Mouse (Mus musculus): Measurements from ENCODE around the gene Sycn. TPM values are rescaled to one million over a fixed set of nuclear protein-coding genes. Genes with fewer than 3 reads are reported as not detected.

The Sycn gene
- polyA plus RNA-seq, 1 experiment from 2014 or later, result not detected

- Histone ChIP-seq H3K4me1 (peaks cover 21% of the 10 kb centered on the region), H3K27me3 (ENCODE audit: insufficient read depth, poor library complexity, severe bottlenecking) (no peaks in the 10 kb centered on the region), H3K27ac (no peak overlapping the region), H3K9me3 (no peaks in the 10 kb centered on the region), H3K36me3 (peaks cover 90% of the 10 kb centered on the region), H3K4me3 (no peak overlapping the region)
- WGBS, result 96% methylated on average over 13 of the region's 13 CpGs
- no peak for DNase-seq (ENCODE audit: low spot score)
Measured at GRCm38 (mm10) chr7:28562951-28563350, 22.3 kb downstream of the Sycn start.

GRCm38 (mm10) chr7:28565407-28565806 lies 24.7 kb downstream of the Sycn start:
- H3K9me3 ChIP-seq, result no peaks in the 10 kb centered on the region
- H3K27ac ChIP-seq, result no peak overlapping the region
- 80% methylated on average over 5 of the region's 5 CpGs for WGBS
- H3K27me3 ChIP-seq (ENCODE audit: insufficient read depth, poor library complexity, severe bottlenecking), result no peaks in the 10 kb centered on the region
- DNase-seq (ENCODE audit: low spot score), result no peak
- peaks cover 92% of the 10 kb centered on the region for H3K36me3 ChIP-seq
- H3K4me1 ChIP-seq, result peaks cover 14% of the 10 kb centered on the region
- H3K4me3 ChIP-seq, result no peak overlapping the region

GRCm38 (mm10) chr7:28567539-28567938 lies 26.9 kb downstream of the Sycn start:
- Histone ChIP-seq H3K9me3 (no peaks in the 10 kb centered on the region), H3K27ac (no peak overlapping the region), H3K36me3 (peaks cover 73% of the 10 kb centered on the region), H3K4me1 (peaks cover 34% of the 10 kb centered on the region), H3K4me3 (no peak overlapping the region), H3K27me3 (ENCODE audit: insufficient read depth, poor library complexity, severe bottlenecking) (no peaks in the 10 kb centered on the region)
- WGBS, result 79% methylated on average over 4 of the region's 4 CpGs
- no peak for DNase-seq (ENCODE audit: low spot score)

- peaks cover 41% of the 10 kb centered on the region for H3K4me1 ChIP-seq
- peaks cover 66% of the 10 kb centered on the region for H3K36me3 ChIP-seq
- no peak for DNase-seq (ENCODE audit: low spot score)
- H3K4me3 ChIP-seq, result no peak overlapping the region
- no peak overlapping the region for H3K27ac ChIP-seq
- H3K9me3 ChIP-seq, result no peaks in the 10 kb centered on the region
- no peaks in the 10 kb centered on the region for H3K27me3 ChIP-seq (ENCODE audit: insufficient read depth, poor library complexity, severe bottlenecking)
Measured at GRCm38 (mm10) chr7:28568253-28568652, 27.6 kb downstream of the Sycn start.

- Histone ChIP-seq H3K4me1 (peaks cover 63% of the 10 kb centered on the region), H3K4me3 (no peak overlapping the region), H3K27ac (peak overlapping the region; percentile 14), H3K36me3 (peaks cover 44% of the 10 kb centered on the region), H3K9me3 (no peaks in the 10 kb centered on the region), H3K27me3 (ENCODE audit: insufficient read depth, poor library complexity, severe bottlenecking) (no peaks in the 10 kb centered on the region)
- DNase-seq (ENCODE audit: low spot score), result no peak
- 79% methylated on average over 12 of the region's 12 CpGs for WGBS
Measured at GRCm38 (mm10) chr7:28570291-28570981, 29.8 kb downstream of the Sycn start.

- 41% methylated on average over 5 of the region's 5 CpGs for WGBS
- H3K9me3 ChIP-seq, result no peaks in the 10 kb centered on the region
- no peaks in the 10 kb centered on the region for H3K27me3 ChIP-seq (ENCODE audit: insufficient read depth, poor library complexity, severe bottlenecking)
- DNase-seq (ENCODE audit: low spot score), result no peak
- peaks cover 38% of the 10 kb centered on the region for H3K36me3 ChIP-seq
- peak overlapping the region; percentile 50; the same call in 1 of the 2 replicates for H3K27ac ChIP-seq
- H3K4me3 ChIP-seq, result no peak overlapping the region
- peaks cover 69% of the 10 kb centered on the region for H3K4me1 ChIP-seq
Measured at GRCm38 (mm10) chr7:28570982-28571682, 30.4 kb downstream of the Sycn start.

- no peak for DNase-seq (ENCODE audit: low spot score)
- H3K4me1 ChIP-seq, result peaks cover 85% of the 10 kb centered on the region
- H3K36me3 ChIP-seq, result peaks cover 23% of the 10 kb centered on the region
- peak overlapping the region; percentile 16; the same call in 1 of the 2 replicates for H3K27ac ChIP-seq
- H3K27me3 ChIP-seq (ENCODE audit: insufficient read depth, poor library complexity, severe bottlenecking), result no peaks in the 10 kb centered on the region
- 80% methylated on average over 5 of the region's 5 CpGs for WGBS
- H3K4me3 ChIP-seq, result no peak overlapping the region
- no peaks in the 10 kb centered on the region for H3K9me3 ChIP-seq
Measured at GRCm38 (mm10) chr7:28572689-28573088, 32.0 kb downstream of the Sycn start.

GRCm38 (mm10) chr7:28573236-28573635 lies 32.6 kb downstream of the Sycn start:
- Histone ChIP-seq H3K36me3 (peaks cover 17% of the 10 kb centered on the region), H3K4me3 (no peak overlapping the region), H3K4me1 (peaks cover 90% of the 10 kb centered on the region), H3K27me3 (ENCODE audit: insufficient read depth, poor library complexity, severe bottlenecking) (no peaks in the 10 kb centered on the region), H3K9me3 (no peaks in the 10 kb centered on the region), H3K27ac (0 out of 2 replicates have a peak overlapping the region, but pooled peaks have one; percentile 16)
- 89% methylated on average over 3 of the region's 3 CpGs for WGBS
- no peak for DNase-seq (ENCODE audit: low spot score)

- WGBS, result 86% methylated on average over 11 of the region's 11 CpGs
- H3K4me1 ChIP-seq, result peaks cover 99% of the 10 kb centered on the region
- H3K27ac ChIP-seq, result 0 out of 2 replicates have a peak overlapping the region, but pooled peaks have one; percentile 7
- no peak for DNase-seq (ENCODE audit: low spot score)
- no peaks in the 10 kb centered on the region for H3K27me3 ChIP-seq (ENCODE audit: insufficient read depth, poor library complexity, severe bottlenecking)
- H3K9me3 ChIP-seq, result no peaks in the 10 kb centered on the region
- no peaks in the 10 kb centered on the region; the same call in 1 of the 2 replicates for H3K36me3 ChIP-seq
- H3K4me3 ChIP-seq, result no peak overlapping the region
Measured at GRCm38 (mm10) chr7:28575597-28575996, 34.9 kb downstream of the Sycn start.

GRCm38 (mm10) chr7:28576271-28576914 lies 35.7 kb downstream of the Sycn start:
- peaks cover 93% of the 10 kb centered on the region for H3K4me1 ChIP-seq
- no peaks in the 10 kb centered on the region for H3K9me3 ChIP-seq
- H3K36me3 ChIP-seq, result peaks cover 6% of the 10 kb centered on the region
- no peaks in the 10 kb centered on the region for H3K27me3 ChIP-seq (ENCODE audit: insufficient read depth, poor library complexity, severe bottlenecking)
- no peak overlapping the region for H3K4me3 ChIP-seq
- DNase-seq (ENCODE audit: low spot score), result no peak
- peak overlapping the region; percentile 83 for H3K27ac ChIP-seq
- WGBS, result 71% methylated on average over 5 of the region's 5 CpGs

- H3K9me3 ChIP-seq, result no peaks in the 10 kb centered on the region
- peaks cover 83% of the 10 kb centered on the region for H3K4me1 ChIP-seq
- peak overlapping the region; percentile 83 for H3K27ac ChIP-seq
- peaks cover 8% of the 10 kb centered on the region for H3K36me3 ChIP-seq
- DNase-seq (ENCODE audit: low spot score), result no peak
- H3K27me3 ChIP-seq (ENCODE audit: insufficient read depth, poor library complexity, severe bottlenecking), result no peaks in the 10 kb centered on the region
- H3K4me3 ChIP-seq, result no peak overlapping the region
- WGBS, result 68% methylated on average over 9 of the region's 9 CpGs
Measured at GRCm38 (mm10) chr7:28577826-28578542, 37.3 kb downstream of the Sycn start.

GRCm38 (mm10) chr7:28578543-28579053 lies 37.9 kb downstream of the Sycn start:
- no peak overlapping the region for H3K4me3 ChIP-seq
- H3K27me3 ChIP-seq (ENCODE audit: insufficient read depth, poor library complexity, severe bottlenecking), result no peaks in the 10 kb centered on the region
- H3K4me1 ChIP-seq, result peaks cover 83% of the 10 kb centered on the region
- H3K27ac ChIP-seq, result peak overlapping the region; percentile 83
- no peak for DNase-seq (ENCODE audit: low spot score)
- no peaks in the 10 kb centered on the region for H3K9me3 ChIP-seq
- peaks cover 8% of the 10 kb centered on the region for H3K36me3 ChIP-seq
- WGBS, result 66% methylated on average over 5 of the region's 5 CpGs

Measured in heart, embryonic 10.5 days (tissue).